Mouse (Mus musculus) liver, embryonic 15.5 days (tissue): Measurements from ENCODE around the gene Tarbp2. TPM values are rescaled to one million over a fixed set of nuclear protein-coding genes. Genes with fewer than 3 reads are reported as not detected.

ENCODE experiments used
- ATAC-seq: fragments of 200-750 bp; cut with Nextera tagmentation; 2 replicates; pipeline ENCODE4 v1.8.0; 2017; ENCODE audit warnings: moderate number of reproducible peaks, mild to moderate bottlenecking, moderate library complexity; ENCODE audit not compliant: insufficient read depth
- H3K27ac ChIP-seq: fragments of 300-500 bp; sonication (generic); replicated peaks from 2 replicates; pipeline ENCODE4 v1.5.1; 2015; ENCODE audit warnings: mild to moderate bottlenecking, inconsistent platforms
- H3K27me3 ChIP-seq: fragments of 300-500 bp; sonication (generic); 2 replicates; pipeline ENCODE4 v1.6.1; 2015; ENCODE audit warnings: mild to moderate bottlenecking, inconsistent platforms
- H3K36me3 ChIP-seq: fragments of 300-500 bp; sonication (generic); replicated peaks from 2 replicates; pipeline ENCODE4 v1.6.1; 2015; ENCODE audit warnings: moderate library complexity, mild to moderate bottlenecking, inconsistent platforms
- H3K4me1 ChIP-seq: fragments of 300-500 bp; sonication (generic); replicated peaks from 2 replicates; pipeline ENCODE4 v1.6.1; 2015; ENCODE audit warnings: inconsistent platforms
- H3K4me2 ChIP-seq: fragments of 300-500 bp; sonication (generic); 2 replicates; pipeline ENCODE4 v1.6.1; 2015; ENCODE audit warnings: moderate library complexity, mild to moderate bottlenecking, inconsistent platforms
- H3K4me3 ChIP-seq: fragments of 300-500 bp; sonication (generic); replicated peaks from 2 replicates; pipeline ENCODE4 v1.5.1; 2015; ENCODE audit warnings: mild to moderate bottlenecking, inconsistent platforms
- H3K9ac ChIP-seq: fragments of 300-500 bp; sonication (generic); 2 replicates; pipeline ENCODE4 v1.6.1; 2015; ENCODE audit warnings: moderate library complexity, mild to moderate bottlenecking, inconsistent platforms
- H3K9me3 ChIP-seq: fragments of 300-500 bp; sonication (generic); replicated peaks from 2 replicates; pipeline ENCODE4 v1.6.1; 2016; ENCODE audit warnings: inconsistent platforms
- WGBS: fragments of 180-500 bp; shearing (Covaris S2); methylation state at CpG from one replicate; pipeline ENCODE4 v1.1.7; 2015; ENCODE audit warnings: mixed read lengths; ENCODE audit not compliant: insufficient replicate concordance; 5-methylcytosine and 5-hydroxymethylcytosine counted together
- polyA plus RNA-seq: library from polyadenylated mRNA; unstranded; fragments of >200 nt; fragmentation: Nextera tagmentation; extraction: Ambion mirVana; gene quantifications from 2 replicates; pipeline ENCODE4 v1.2.1, GENCODE M21; 2015

Gene Tarbp2
- 42.0 and 46.8 TPM in 2 replicates for polyA plus RNA-seq

GRCm38 (mm10) chr15:102517976-102518858 is at the start of gene Tarbp2:
Gene Tarbp2 (plus strand): TSS chr15:102518192.
- Histone ChIP-seq H3K9me3 (no peaks in the 10 kb centered on the region), H3K4me2 (peak within 1 kb of the TSS; percentile 100), H3K4me3 (peak within 1 kb of the TSS; percentile 87), H3K36me3 (peaks cover 23% of the 10 kb centered on the region), H3K27ac (peak within 1 kb of the TSS; percentile 97), H3K9ac (peak within 1 kb of the TSS; percentile 94), H3K4me1 (peaks cover 49% of the 10 kb centered on the region), H3K27me3 (peaks cover 16% of the 10 kb centered on the region)
- peak; percentile 93 for ATAC-seq
- WGBS, result under 1% methylated on average over 60 of the region's 60 CpGs

DNA sequence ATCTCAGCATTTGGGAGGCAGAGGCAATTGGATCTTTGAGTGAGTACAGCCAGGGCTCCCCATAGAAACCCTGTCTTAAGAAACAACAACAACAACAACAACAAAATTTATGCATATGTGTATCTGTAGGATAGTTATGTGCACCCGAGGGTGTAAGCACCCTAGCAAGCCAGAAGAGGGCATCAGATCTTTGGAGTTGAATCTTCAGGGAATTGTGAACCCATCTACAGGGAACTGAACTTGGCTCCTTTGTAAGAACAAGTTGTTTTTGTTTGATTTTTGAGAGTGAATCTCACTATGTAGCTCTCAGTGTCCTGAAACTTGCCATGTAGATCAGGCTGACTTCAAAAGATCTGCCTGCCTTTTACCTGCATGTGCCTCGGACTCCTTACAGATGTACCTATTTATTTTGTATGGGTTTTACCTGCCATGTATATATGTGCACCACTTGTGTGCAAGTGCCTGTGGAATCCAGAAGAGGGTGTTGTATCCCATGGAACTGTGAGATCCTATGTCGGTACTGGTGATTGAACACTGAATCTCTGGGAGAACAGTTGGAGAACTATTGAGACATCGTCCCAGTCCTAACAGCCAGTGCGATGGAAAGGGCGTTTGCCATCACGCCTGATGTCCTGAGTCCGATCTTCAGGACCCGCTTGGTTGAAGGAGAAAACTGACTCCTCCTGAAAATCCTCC is 49.2 kb upstream of the Tarbp2 start:
- no peaks in the 10 kb centered on the region for H3K27me3 ChIP-seq
- no peak overlapping the region for H3K4me3 ChIP-seq
- peaks cover 47% of the 10 kb centered on the region for H3K36me3 ChIP-seq
- H3K4me1 ChIP-seq, result peaks cover 21% of the 10 kb centered on the region
- H3K9ac ChIP-seq, result no peak overlapping the region
- no peak overlapping the region for H3K27ac ChIP-seq
- 93% methylated on average over 9 of the region's 9 CpGs for WGBS
- ATAC-seq, result no peak
- H3K4me2 ChIP-seq, result no peak overlapping the region
- H3K9me3 ChIP-seq, result no peaks in the 10 kb centered on the region

- peak within 1 kb of the TSS; percentile 90 for H3K27ac ChIP-seq
- peak within 1 kb of the TSS; percentile 96 for H3K9ac ChIP-seq
- H3K4me3 ChIP-seq, result peak within 1 kb of the TSS; percentile 97
- ATAC-seq, result peak; percentile 98
- peaks cover 18% of the 10 kb centered on the region for H3K4me1 ChIP-seq
- H3K36me3 ChIP-seq, result peaks cover 53% of the 10 kb centered on the region
- under 1% methylated on average over 34 of the region's 40 CpGs for WGBS
- H3K27me3 ChIP-seq, result no peaks in the 10 kb centered on the region
- H3K9me3 ChIP-seq, result no peaks in the 10 kb centered on the region
- H3K4me2 ChIP-seq, result peak within 1 kb of the TSS; percentile 72
Measured at GRCm38 (mm10) chr15:102470183-102470604, 47.8 kb upstream of the Tarbp2 start, which contains the start of gene Pcbp2. Gene Pcbp2 (plus strand): TSS chr15:102470539.

- no peaks in the 10 kb centered on the region for H3K9me3 ChIP-seq
- H3K36me3 ChIP-seq, result peaks cover 53% of the 10 kb centered on the region
- peak overlapping the region; percentile 96 for H3K9ac ChIP-seq
- H3K4me3 ChIP-seq, result peak overlapping the region; percentile 97
- H3K27ac ChIP-seq, result peak overlapping the region; percentile 90
- no peaks in the 10 kb centered on the region for H3K27me3 ChIP-seq
- H3K4me1 ChIP-seq, result peaks cover 18% of the 10 kb centered on the region
- ATAC-seq, result peak; percentile 61
- under 1% methylated on average over 46 of the region's 67 CpGs for WGBS
- H3K4me2 ChIP-seq, result peak overlapping the region; percentile 72
Measured at GRCm38 (mm10) chr15:102470605-102471294, 47.2 kb upstream of the Tarbp2 start.

DNA sequence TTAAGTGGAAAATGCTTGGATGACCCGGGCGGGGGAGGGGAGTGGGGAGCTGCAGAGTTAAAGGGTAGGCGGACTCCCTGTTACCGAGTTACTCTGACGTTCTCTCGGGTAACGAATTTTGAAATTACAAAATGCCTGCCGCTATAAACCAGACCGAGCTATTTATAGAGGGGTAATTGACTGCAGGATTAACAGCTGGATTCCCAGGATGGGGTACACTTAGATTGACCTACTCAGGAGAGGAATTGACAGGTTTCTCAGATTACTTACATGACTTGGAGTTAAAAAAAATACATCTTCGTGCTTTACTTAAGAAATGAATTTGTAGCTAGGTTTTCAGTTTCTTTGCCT is 46.7 kb upstream of the Tarbp2 start:
- Histone ChIP-seq H3K4me2 (peak overlapping the region; percentile 72), H3K36me3 (peaks cover 56% of the 10 kb centered on the region), H3K4me1 (peaks cover 18% of the 10 kb centered on the region), H3K9me3 (no peaks in the 10 kb centered on the region), H3K4me3 (peak overlapping the region; percentile 97), H3K27ac (peak overlapping the region; percentile 90), H3K27me3 (no peaks in the 10 kb centered on the region), H3K9ac (peak overlapping the region; percentile 96)
- ATAC-seq, result no peak
- WGBS, result 1% methylated on average over 10 of the region's 10 CpGs

- H3K4me2 ChIP-seq, result peak overlapping the region; percentile 72
- peaks cover 56% of the 10 kb centered on the region for H3K36me3 ChIP-seq
- H3K4me3 ChIP-seq, result peak overlapping the region; percentile 97
- peaks cover 18% of the 10 kb centered on the region for H3K4me1 ChIP-seq
- ATAC-seq, result no peak
- peak overlapping the region; percentile 96 for H3K9ac ChIP-seq
- no peaks in the 10 kb centered on the region for H3K9me3 ChIP-seq
- H3K27ac ChIP-seq, result no peak overlapping the region; the same call in 1 of the 2 replicates
- no peaks in the 10 kb centered on the region for H3K27me3 ChIP-seq
Measured at GRCm38 (mm10) chr15:102471727-102472126, 46.3 kb upstream of the Tarbp2 start.

DNA sequence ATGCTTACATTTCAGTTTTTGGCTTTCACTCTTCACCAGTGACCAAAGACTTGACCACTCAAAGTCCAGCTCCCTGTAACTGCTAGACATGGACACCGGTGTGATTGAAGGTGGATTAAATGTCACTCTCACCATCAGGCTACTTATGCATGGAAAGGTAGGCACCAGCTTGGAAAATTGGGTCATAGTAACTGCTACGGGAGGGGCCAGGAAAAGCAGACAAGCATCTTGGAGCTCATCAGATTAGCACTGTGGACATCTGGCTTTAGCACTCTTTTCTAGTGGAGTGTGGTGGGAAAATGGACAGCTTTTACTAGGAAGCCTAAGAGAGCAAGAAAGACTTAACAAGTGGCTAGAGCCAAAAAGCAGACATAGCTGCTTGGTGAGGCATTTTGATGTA is 44.7 kb upstream of the Tarbp2 start:
- H3K9ac ChIP-seq, result no peak overlapping the region
- H3K4me3 ChIP-seq, result no peak overlapping the region
- H3K9me3 ChIP-seq, result no peaks in the 10 kb centered on the region
- ATAC-seq, result no peak
- peaks cover 18% of the 10 kb centered on the region for H3K4me1 ChIP-seq
- WGBS, result 66% methylated on average over 2 of the region's 2 CpGs
- no peaks in the 10 kb centered on the region for H3K27me3 ChIP-seq
- H3K27ac ChIP-seq, result no peak overlapping the region
- H3K36me3 ChIP-seq, result peaks cover 61% of the 10 kb centered on the region
- H3K4me2 ChIP-seq, result no peak overlapping the region

DNA sequence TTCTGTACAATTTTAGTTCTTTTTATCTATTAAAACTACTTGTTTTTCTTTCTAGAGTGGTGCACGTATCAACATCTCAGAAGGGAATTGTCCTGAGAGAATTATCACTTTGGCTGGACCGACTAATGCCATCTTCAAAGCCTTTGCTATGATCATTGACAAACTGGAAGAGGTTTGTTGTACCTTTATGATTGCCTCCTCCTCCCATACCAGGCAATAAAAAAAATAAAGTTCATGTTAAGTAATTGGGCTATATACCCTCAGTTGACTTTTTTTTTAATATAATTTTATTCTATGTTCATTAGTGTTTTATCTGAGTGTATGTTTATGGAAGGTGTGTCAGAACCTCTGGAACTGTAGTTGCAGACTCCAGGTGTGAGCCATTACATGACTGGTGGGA is 43.5 kb upstream of the Tarbp2 start:
- no peak overlapping the region for H3K4me3 ChIP-seq
- H3K4me1 ChIP-seq, result peaks cover 18% of the 10 kb centered on the region
- no peak overlapping the region for H3K9ac ChIP-seq
- no peak overlapping the region for H3K4me2 ChIP-seq
- peaks cover 63% of the 10 kb centered on the region for H3K36me3 ChIP-seq
- no peak for ATAC-seq
- no peaks in the 10 kb centered on the region for H3K9me3 ChIP-seq
- no peaks in the 10 kb centered on the region for H3K27me3 ChIP-seq
- 86% methylated on average over 2 of the region's 2 CpGs for WGBS
- no peak overlapping the region for H3K27ac ChIP-seq

DNA sequence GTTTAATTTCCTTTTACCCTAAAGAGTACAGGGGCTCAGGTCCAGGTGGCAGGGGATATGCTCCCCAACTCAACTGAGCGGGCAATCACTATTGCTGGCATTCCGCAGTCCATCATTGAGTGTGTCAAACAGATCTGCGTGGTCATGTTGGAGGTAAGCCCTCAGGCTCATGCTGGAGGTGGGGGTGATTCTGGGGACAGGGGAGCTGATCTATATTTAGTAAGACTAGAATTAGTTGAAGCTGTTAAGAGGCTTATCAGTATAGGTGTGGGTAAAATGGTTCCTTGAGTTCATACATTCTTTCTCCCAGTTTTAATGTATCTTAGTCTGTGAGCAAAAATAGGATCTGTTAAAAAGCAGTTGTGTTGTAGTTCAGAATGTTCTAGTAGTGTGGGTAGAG is 34.9 kb upstream of the Tarbp2 start:
- Histone ChIP-seq H3K9ac (no peak overlapping the region), H3K27me3 (no peaks in the 10 kb centered on the region), H3K4me3 (no peak overlapping the region), H3K9me3 (no peaks in the 10 kb centered on the region), H3K27ac (no peak overlapping the region), H3K36me3 (peaks cover 91% of the 10 kb centered on the region), H3K4me1 (no peaks in the 10 kb centered on the region), H3K4me2 (no peak overlapping the region)
- 92% methylated on average over 3 of the region's 3 CpGs for WGBS
- no peak for ATAC-seq

DNA sequence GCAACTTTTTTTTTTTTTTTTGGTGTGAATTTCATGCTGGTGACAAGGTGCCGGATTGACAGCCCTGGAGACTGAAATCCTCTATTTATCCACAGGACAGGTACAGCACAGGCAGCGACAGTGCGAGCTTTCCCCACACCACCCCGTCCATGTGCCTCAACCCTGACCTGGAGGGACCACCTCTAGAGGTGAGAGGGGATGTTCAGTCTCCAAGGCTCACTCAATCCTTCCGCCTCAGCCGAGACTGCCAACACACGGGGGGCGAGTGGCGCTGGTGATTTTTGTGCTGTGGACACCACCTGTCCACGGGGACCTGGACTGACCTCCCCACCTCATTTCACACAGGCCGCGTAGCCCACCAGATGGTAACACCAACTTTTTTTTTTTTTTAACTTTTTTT is 32.1 kb upstream of the Tarbp2 start:
- no peak overlapping the region for H3K4me3 ChIP-seq
- no peak overlapping the region for H3K27ac ChIP-seq
- ATAC-seq, result no peak
- H3K4me1 ChIP-seq, result no peaks in the 10 kb centered on the region
- no peaks in the 10 kb centered on the region for H3K9me3 ChIP-seq
- H3K27me3 ChIP-seq, result no peaks in the 10 kb centered on the region
- no peak overlapping the region for H3K9ac ChIP-seq
- H3K36me3 ChIP-seq, result peaks cover 92% of the 10 kb centered on the region
- WGBS, result 89% methylated on average over 12 of the region's 12 CpGs
- no peak overlapping the region for H3K4me2 ChIP-seq

GRCm38 (mm10) chr15:102487664-102488063 is 30.3 kb upstream of the Tarbp2 start:
- Histone ChIP-seq H3K9me3 (no peaks in the 10 kb centered on the region), H3K36me3 (peaks cover 88% of the 10 kb centered on the region), H3K27me3 (no peaks in the 10 kb centered on the region), H3K4me1 (no peaks in the 10 kb centered on the region), H3K4me2 (no peak overlapping the region), H3K27ac (no peak overlapping the region), H3K4me3 (no peak overlapping the region), H3K9ac (no peak overlapping the region)
- no peak for ATAC-seq
- 59% methylated on average over 1 of the region's 1 CpGs for WGBS
